Mouse (Mus musculus): ENCODE data around the gene Acvr1c. TPM values are rescaled to one million over a fixed set of nuclear protein-coding genes. Genes with fewer than 3 reads are reported as not detected.

Acvr1c gene
- total RNA-seq (2023) = 0.06 TPM

GRCm38 (mm10) chr2:58357414-58358131 is at the start of gene Acvr1c:
TSS of gene Acvr1c (minus strand) at chr2:58357895.

Other genes with a start within 250 kb of the Acvr1c start
- gene Cytip, start 162.4 kb downstream of the Acvr1c start, total RNA-seq (2023) = 1,170 TPM
- gene Gm17409, start 112.2 kb upstream of the Acvr1c start, total RNA-seq (2023) = not detected
- gene Acvr1, start 209.3 kb upstream of the Acvr1c start, total RNA-seq (2023) = not detected
- not detected for gene Upp2, start 209.4 kb upstream of the Acvr1c start, total RNA-seq (2023)

Measured in CD4-positive naive resting alpha-beta T cell, adult 76 days (primary cell).